Mouse (Mus musculus): ENCODE data around the gene 4930544D05Rik. TPM values are rescaled to one million over a fixed set of nuclear protein-coding genes. Genes with fewer than 3 reads are reported as not detected.
"Not testable (repeated sequence)": the region's sequence is repeated elsewhere in the genome, so short reads cannot be mapped to it uniquely, and the experiment has no call there.

The 4930544D05Rik gene
- polyA plus RNA-seq (2016; fragmentation: Nextera tagmentation; extraction: Ambion mirVana), result not detected in 2 replicates

DNA sequence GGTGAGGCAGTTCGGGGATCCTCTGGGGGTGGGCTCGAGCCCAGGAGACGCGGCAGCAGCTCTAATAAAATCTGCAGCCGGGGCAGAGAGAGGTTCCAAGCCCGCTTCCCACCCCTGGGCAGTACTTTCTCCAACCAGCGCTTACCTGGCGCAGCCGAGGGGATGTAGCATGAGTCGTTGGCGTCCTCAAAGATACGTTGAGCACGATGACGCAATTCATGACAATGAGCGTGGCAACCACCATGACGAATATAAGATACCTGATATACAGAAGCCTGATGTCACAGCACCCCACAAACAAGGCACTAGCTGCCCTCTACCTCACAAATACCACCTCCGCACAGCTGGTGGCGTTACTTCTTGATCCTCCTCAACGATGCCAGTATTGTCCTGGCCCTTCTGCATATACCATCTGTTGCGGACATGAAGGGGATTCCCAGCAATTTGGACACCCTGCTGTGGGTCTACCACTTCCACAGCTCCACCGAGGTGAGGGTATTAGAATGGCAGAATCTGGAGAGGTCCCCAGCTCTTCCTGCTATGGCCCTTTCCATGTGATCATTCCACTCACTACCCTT, at the start of gene 4930544D05Rik:
4930544D05Rik (plus strand) TSS at position 333 of the 578 bp plus-strand sequence.
- 13% methylated on average over 21 of the region's 21 CpGs for WGBS
- DNase-seq (ENCODE audit: low spot score), result no peak
- Histone ChIP-seq H3K4me1 (peaks cover 17% of the 10 kb centered on the region), H3K36me3 (peaks cover 35% of the 10 kb centered on the region), H3K9me3 (replicated peaks) (no peaks in the 10 kb centered on the region), H3K4me3 (peak within 1 kb of the TSS; percentile 51), H3K27me3 (ENCODE audit: low read depth, poor library complexity, severe bottlenecking) (peaks cover 22% of the 10 kb centered on the region), H3K27ac (no peak within 1 kb of the TSS; the same call in 1 of the 2 replicates)

DNA sequence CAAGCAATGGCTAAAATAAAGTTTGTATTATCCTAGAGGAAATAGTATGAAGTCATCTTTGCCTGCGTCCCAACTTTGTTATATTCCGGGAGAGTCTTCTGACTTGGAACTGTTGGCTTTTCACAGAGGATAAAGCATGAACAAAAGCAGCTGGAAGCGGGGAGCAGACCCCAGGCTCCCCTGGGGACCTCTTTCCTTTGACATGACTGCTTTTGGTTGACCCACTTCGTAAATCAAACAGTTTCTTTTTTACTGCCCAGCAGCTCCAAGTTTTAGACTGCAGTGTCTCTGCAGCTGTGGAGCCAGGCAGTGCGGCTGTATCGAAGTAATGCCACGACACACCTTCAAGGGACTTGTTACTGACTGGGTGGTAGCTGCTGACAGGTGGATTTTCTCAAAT, 49.1 kb upstream of the 4930544D05Rik start:
- peaks cover 16% of the 10 kb centered on the region for H3K36me3 ChIP-seq
- 77% methylated on average over 7 of the region's 7 CpGs for WGBS
- DNase-seq (ENCODE audit: low spot score), result no peak
- peaks cover 43% of the 10 kb centered on the region for H3K4me1 ChIP-seq
- no peak overlapping the region for H3K27ac ChIP-seq
- H3K4me3 ChIP-seq, result no peak overlapping the region
- H3K9me3 ChIP-seq (replicated peaks), result no peaks in the 10 kb centered on the region
- H3K27me3 ChIP-seq (ENCODE audit: low read depth, poor library complexity, severe bottlenecking), result no peaks in the 10 kb centered on the region

DNA sequence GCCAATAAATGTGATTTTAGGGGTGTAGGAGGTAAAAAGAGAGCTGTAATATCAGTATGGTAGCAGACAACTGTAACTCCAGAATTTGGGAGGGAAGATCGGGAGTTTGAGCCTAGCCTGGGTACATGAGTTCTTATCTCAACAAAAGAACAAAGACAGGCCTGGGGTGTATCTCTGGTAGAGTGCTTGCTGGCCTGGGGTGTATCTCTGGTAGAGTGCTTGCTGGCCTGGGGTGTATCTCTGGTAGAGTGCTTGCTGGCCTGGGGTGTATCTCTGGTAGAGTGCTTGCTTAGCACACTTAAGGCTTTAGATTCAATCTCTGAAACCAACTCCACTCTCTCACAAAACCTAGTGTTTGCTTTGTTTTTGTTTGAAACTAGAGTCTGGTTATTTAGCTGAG, 45.0 kb upstream of the 4930544D05Rik start:
- Histone ChIP-seq H3K36me3 (peaks cover 20% of the 10 kb centered on the region), H3K4me1 (peaks cover 20% of the 10 kb centered on the region)
- H3K27ac ChIP-seq; H3K9me3 ChIP-seq (replicated peaks); H3K4me3 ChIP-seq; DNase-seq (ENCODE audit: low spot score); H3K27me3 ChIP-seq (ENCODE audit: low read depth, poor library complexity, severe bottlenecking): not testable (repeated sequence)
- WGBS, result 93% methylated on average over 1 of the region's 1 CpGs

DNA sequence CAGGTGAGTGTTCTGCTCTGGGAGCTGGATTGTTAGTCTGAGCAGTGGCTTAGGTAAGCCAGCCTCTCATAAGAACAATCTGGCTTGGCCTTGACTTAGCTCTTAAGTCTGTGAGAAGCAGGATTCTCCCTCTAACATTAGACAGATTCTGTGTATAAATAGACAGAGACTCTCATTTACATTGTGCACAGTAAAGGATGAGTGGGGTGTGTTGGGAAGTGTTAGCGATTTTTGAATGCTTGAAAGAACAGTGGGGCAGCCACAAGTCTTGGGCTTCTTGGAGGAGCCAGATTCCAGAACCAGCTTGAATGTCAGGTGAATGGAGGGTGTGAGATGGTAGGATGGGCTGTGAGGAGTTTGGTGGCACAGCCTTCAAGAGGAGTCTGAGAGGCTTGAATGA, 44.0 kb upstream of the 4930544D05Rik start:
- peaks cover 10% of the 10 kb centered on the region for H3K4me1 ChIP-seq
- DNase-seq (ENCODE audit: low spot score), result no peak
- H3K27ac ChIP-seq, result no peak overlapping the region
- 85% methylated on average over 1 of the region's 1 CpGs for WGBS
- H3K36me3 ChIP-seq, result peaks cover 18% of the 10 kb centered on the region
- H3K9me3 ChIP-seq (replicated peaks), result no peaks in the 10 kb centered on the region
- no peak overlapping the region for H3K4me3 ChIP-seq
- no peaks in the 10 kb centered on the region for H3K27me3 ChIP-seq (ENCODE audit: low read depth, poor library complexity, severe bottlenecking)

DNA sequence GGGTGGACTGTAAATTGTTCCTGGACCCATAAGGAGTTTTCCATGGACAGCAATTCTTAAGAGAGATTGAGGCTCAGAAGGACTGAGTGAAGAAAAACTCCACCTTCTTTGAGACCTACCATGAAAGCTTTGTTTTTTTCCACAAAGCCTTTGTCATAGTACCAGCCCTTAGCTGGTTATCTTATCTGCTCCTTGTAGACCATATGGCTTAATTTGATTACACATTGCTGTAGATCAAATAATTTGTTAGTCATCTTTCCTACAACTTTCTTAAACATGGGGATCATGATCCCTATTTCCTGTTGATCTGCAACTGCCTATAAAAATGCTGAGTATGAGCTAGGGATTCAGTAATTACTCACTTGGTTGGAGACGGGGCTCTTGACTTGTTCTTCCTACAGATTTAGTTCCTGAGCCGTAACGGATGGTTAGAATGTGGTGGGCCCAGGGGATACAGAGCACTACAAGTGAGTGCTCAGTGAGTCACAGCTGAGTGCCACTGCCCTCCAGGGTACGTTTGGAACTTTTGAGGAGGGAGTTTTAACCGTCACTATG, 43.2 kb upstream of the 4930544D05Rik start:
- Histone ChIP-seq H3K9me3 (replicated peaks) (no peaks in the 10 kb centered on the region), H3K27me3 (ENCODE audit: low read depth, poor library complexity, severe bottlenecking) (no peaks in the 10 kb centered on the region), H3K27ac (no peak overlapping the region), H3K4me1 (0 out of 2 replicates have a peak, but pooled peaks cover 4% of the 10 kb centered on the region), H3K36me3 (peaks cover 13% of the 10 kb centered on the region), H3K4me3 (no peak overlapping the region)
- WGBS, result 74% methylated on average over 5 of the region's 5 CpGs
- DNase-seq (ENCODE audit: low spot score), result no peak

DNA sequence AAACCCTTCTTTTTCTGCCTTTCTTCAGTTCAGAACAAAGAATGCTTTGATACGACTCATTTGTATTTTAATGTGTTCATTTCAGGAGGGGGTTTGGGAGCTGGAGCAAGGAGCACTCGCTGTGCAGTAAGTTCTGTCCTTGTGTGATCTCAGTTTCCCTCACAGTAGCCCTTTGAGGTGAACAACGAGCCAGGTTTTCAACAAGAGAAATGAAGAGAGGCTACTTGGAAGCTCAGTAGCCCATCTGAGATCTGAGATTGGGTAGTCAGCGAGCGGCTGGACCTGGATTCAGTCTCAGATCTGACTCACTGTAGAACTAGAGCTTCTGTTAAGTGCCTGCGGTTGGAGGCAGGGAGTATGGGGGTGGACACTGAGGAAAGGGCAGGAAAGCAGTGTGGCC, 41.8 kb upstream of the 4930544D05Rik start:
- H3K27me3 ChIP-seq (ENCODE audit: low read depth, poor library complexity, severe bottlenecking), result no peaks in the 10 kb centered on the region
- DNase-seq (ENCODE audit: low spot score), result no peak
- H3K9me3 ChIP-seq (replicated peaks), result no peaks in the 10 kb centered on the region
- H3K36me3 ChIP-seq, result 0 out of 2 replicates have a peak, but pooled peaks cover 4% of the 10 kb centered on the region
- 91% methylated on average over 6 of the region's 6 CpGs for WGBS
- H3K4me3 ChIP-seq, result no peak overlapping the region
- H3K27ac ChIP-seq, result no peak overlapping the region
- H3K4me1 ChIP-seq, result 0 out of 2 replicates have a peak, but pooled peaks cover 4% of the 10 kb centered on the region

DNA sequence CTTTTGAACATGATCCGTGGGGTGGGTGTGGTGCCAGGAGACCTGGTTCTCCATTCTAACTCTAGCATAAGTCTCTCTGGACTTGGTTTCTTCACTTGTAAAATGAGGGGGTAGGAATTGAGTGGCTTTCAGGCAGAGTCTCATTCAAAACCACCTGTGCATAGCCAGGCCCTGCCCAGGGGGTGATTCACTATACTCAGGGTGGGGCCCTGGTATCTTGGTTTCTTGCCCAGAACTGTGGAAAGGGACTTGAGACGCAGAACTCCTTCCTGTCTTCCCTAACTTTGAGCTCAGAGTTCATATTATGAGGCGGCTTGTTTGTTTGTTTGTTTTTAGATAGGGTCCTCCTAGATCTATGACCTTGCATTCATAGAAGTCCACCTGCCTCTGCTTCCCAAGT, 38.4 kb upstream of the 4930544D05Rik start:
- Histone ChIP-seq H3K9me3 (replicated peaks) (no peaks in the 10 kb centered on the region), H3K36me3 (peaks cover 6% of the 10 kb centered on the region), H3K4me1 (peaks cover 22% of the 10 kb centered on the region), H3K27ac (no peak overlapping the region), H3K27me3 (ENCODE audit: low read depth, poor library complexity, severe bottlenecking) (no peaks in the 10 kb centered on the region), H3K4me3 (no peak overlapping the region)
- 95% methylated on average over 3 of the region's 3 CpGs for WGBS
- DNase-seq (ENCODE audit: low spot score), result no peak

DNA sequence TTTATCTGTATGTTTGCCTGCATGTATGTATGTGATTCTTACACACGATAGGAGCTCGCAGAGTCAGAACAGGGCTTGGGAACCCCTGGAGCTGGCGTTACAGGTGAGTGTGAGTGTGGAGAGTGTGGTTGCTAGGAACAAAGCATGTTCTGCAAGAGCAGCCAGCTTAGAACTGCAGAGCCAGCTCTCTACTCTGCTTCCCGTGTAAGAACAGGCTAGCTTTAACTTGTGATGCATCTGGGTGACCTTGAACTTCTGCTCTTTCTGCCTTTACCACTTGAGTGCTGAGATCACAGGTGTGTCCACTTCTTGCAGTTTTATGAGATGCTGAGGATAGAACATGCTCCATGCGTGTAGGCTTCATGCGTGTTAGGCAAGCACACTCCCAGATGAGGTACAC, 36.7 kb upstream of the 4930544D05Rik start:
- DNase-seq (ENCODE audit: low spot score), result no peak
- Histone ChIP-seq H3K9me3 (replicated peaks) (no peaks in the 10 kb centered on the region), H3K27me3 (ENCODE audit: low read depth, poor library complexity, severe bottlenecking) (no peaks in the 10 kb centered on the region), H3K4me3 (no peak overlapping the region), H3K4me1 (peaks cover 26% of the 10 kb centered on the region), H3K36me3 (peaks cover 6% of the 10 kb centered on the region), H3K27ac (no peak overlapping the region)
- WGBS, result 93% methylated on average over 6 of the region's 6 CpGs

DNA sequence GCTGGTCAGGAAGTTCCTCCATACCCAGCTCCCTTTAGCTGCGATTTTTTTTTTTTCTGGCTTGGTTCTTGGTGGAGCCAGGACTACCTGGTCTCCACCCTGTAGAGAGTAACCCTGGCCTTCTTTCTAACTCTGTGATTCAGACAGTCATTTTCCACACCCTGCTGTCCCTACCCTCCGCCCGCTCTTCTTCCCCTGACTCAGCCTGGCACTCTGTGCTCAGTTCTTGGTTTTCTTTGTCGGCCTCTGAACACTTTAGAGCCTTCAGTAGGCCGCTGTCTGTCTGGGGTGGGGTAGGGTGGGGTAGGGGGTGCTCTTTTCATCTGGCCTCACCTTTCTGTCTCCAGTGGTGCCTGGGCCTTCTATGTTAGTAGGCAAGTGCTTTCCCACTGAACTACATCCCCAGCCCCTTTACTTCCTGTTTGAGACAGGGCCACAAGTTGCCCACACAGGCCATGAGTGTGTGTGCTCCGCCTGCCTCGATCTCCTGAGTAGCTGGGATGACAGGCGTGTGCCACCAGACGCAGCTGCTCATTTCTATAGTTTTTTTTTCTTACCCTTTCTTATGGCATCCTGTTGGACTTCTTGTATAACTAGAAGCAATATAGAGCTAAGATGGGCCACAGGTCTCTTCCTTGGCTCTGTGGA, 35.8 kb upstream of the 4930544D05Rik start:
- peaks cover 6% of the 10 kb centered on the region for H3K36me3 ChIP-seq
- DNase-seq (ENCODE audit: low spot score), result no peak
- H3K4me3 ChIP-seq, result no peak overlapping the region
- H3K27ac ChIP-seq, result 0 out of 2 replicates have a peak overlapping the region, but pooled peaks have one; percentile 4
- peaks cover 30% of the 10 kb centered on the region for H3K4me1 ChIP-seq
- WGBS, result 83% methylated on average over 9 of the region's 9 CpGs
- no peaks in the 10 kb centered on the region for H3K27me3 ChIP-seq (ENCODE audit: low read depth, poor library complexity, severe bottlenecking)
- no peaks in the 10 kb centered on the region for H3K9me3 ChIP-seq (replicated peaks)

DNA sequence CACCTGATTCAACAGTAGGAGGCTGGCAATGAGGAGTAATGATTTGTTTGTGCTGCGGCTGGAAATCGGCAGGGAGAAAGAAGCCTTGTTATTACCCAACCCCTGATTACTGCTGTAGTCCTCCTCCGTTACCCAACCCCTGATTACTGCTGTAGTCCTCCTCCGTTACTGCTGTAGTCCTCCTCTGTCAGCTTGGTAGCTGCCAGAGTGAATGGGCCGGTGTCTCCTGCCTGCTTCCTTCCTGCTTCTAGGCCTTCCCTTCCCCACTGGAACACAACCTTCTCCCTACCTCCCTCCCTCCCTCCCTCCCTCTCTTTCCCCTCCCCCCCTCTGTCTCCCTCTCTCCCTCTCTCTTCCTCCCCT, 35.3 kb upstream of the 4930544D05Rik start:
- Histone ChIP-seq H3K27ac (peak overlapping the region; percentile 5; the same call in 1 of the 2 replicates), H3K36me3 (peaks cover 6% of the 10 kb centered on the region), H3K4me3 (no peak overlapping the region), H3K4me1 (peaks cover 35% of the 10 kb centered on the region), H3K27me3 (ENCODE audit: low read depth, poor library complexity, severe bottlenecking) (no peaks in the 10 kb centered on the region), H3K9me3 (replicated peaks) (no peaks in the 10 kb centered on the region)
- DNase-seq (ENCODE audit: low spot score), result no peak
- 53% methylated on average over 5 of the region's 5 CpGs for WGBS

DNA sequence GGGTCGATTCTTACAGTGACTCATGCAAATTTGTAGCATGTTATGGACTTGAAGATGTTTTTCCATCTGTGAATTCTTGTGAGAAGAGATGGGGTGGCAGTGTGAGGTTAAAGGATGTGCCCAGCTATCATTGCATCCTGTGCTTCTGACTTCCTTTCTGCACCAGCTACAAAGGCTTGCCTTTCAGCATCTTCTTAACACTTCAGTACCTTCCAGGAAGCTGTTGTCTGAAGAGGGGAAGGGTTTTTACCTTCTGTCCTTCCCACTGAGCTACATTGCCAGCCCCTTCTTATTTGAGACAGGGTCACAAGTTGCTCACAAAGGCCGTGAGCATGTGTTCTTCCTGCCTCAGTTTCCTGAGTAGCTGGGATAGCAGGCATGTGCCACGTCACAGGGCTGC, 34.7 kb upstream of the 4930544D05Rik start:
- no peak overlapping the region for H3K4me3 ChIP-seq
- H3K36me3 ChIP-seq, result peaks cover 6% of the 10 kb centered on the region
- no peak for DNase-seq (ENCODE audit: low spot score)
- H3K27me3 ChIP-seq (ENCODE audit: low read depth, poor library complexity, severe bottlenecking), result no peaks in the 10 kb centered on the region
- H3K9me3 ChIP-seq (replicated peaks), result no peaks in the 10 kb centered on the region
- peaks cover 41% of the 10 kb centered on the region for H3K4me1 ChIP-seq
- H3K27ac ChIP-seq, result no peak overlapping the region
- 84% methylated on average over 3 of the region's 3 CpGs for WGBS

DNA sequence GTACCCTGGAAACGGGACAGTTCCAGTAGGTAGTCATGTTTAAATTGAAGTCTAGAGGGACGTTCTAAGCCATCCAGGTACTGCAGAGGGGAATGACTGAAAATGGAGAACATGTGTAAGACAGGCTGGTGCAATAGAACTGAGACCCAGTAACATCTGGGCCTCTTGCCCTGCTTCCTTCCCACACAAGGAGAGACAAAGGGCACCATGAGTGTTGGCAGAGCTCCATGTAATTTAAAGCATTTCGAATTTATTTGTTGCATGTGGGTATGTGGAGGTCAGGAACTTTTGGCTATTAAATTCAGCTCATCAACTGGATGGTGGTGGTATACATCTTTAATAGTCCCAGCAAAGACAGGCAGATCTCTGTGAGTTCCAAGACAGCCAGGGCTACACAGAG, 33.5 kb upstream of the 4930544D05Rik start:
- WGBS, result 73% methylated on average over 3 of the region's 3 CpGs
- Histone ChIP-seq H3K9me3 (replicated peaks) (no peaks in the 10 kb centered on the region), H3K36me3 (peaks cover 6% of the 10 kb centered on the region), H3K4me1 (peaks cover 42% of the 10 kb centered on the region), H3K27me3 (ENCODE audit: low read depth, poor library complexity, severe bottlenecking) (no peaks in the 10 kb centered on the region), H3K27ac (no peak overlapping the region), H3K4me3 (no peak overlapping the region)
- no peak for DNase-seq (ENCODE audit: low spot score)

DNA sequence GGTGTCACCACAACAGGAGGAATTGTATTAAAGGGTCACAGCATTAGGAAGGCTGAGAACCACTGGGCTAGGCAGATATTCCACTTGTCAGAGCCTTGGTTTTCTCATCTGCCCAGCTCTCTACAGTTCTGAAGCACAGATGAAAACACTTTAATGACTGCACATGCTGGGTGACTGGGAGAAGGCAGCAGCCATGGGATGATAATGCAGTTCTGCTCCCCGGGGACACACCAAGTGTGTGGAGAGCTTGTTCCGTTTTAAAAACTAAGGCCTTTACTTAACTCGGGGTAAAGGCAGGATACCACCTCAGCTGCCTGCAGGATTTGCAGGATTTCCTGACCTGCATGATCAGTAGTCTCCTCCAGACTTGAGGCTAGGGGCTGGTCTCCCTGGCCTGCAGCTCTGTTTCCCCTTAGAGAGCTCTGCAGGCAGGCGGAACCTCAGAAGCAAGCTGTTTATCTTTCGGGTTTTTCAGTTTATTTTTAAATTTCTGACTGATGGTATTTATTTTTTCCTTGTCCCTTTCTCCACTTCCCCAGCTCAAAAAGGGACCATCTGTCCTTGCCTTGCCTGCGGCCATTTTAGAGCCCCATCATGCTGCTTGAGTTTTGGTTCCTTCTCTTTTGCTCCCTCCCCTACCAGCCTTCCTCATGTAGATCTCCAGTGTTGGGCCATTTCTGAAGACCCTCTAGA, 32.5 kb upstream of the 4930544D05Rik start:
- Histone ChIP-seq H3K27me3 (ENCODE audit: low read depth, poor library complexity, severe bottlenecking) (no peaks in the 10 kb centered on the region), H3K4me3 (no peak overlapping the region), H3K9me3 (replicated peaks) (no peaks in the 10 kb centered on the region), H3K4me1 (peaks cover 42% of the 10 kb centered on the region), H3K27ac (no peak overlapping the region), H3K36me3 (peaks cover 10% of the 10 kb centered on the region)
- no peak for DNase-seq (ENCODE audit: low spot score)
- 78% methylated on average over 6 of the region's 6 CpGs for whole genome bisulfite sequencing

All from limb, embryonic 10.5 days (tissue).